Mouse (Mus musculus): ENCODE measurements around the gene Dctpp1. TPM values are rescaled to one million over a fixed set of nuclear protein-coding genes. Genes with fewer than 3 reads are reported as not detected.
A peak's percentile ranks its signal among the peaks of the same experiment; 100 is the strongest.

Gene Dctpp1
- 85.1 and 88.3 TPM in 2 replicates for total RNA-seq (2017)

GRCm38 (mm10) chr7:127260309-127261111, at the start of gene Dctpp1:
Gene Dctpp1 (minus strand): TSS chr7:127260709.
- peak; percentile 91 for ATAC-seq (replicated peaks; ENCODE audit: low read depth, poor library complexity, severe bottlenecking)

GRCm38 (mm10) chr7:127309951-127310350, 49.4 kb upstream of the Dctpp1 start:
- no peak for ATAC-seq (replicated peaks; ENCODE audit: low read depth, poor library complexity, severe bottlenecking)

- peak; percentile 85 for ATAC-seq (replicated peaks; ENCODE audit: low read depth, poor library complexity, severe bottlenecking)
Measured at GRCm38 (mm10) chr7:127308887-127309286, 48.4 kb upstream of the Dctpp1 start.

- ATAC-seq (replicated peaks; ENCODE audit: low read depth, poor library complexity, severe bottlenecking), result no peak
Measured at GRCm38 (mm10) chr7:127308431-127308830, 47.9 kb upstream of the Dctpp1 start.

- no peak for ATAC-seq (replicated peaks; ENCODE audit: low read depth, poor library complexity, severe bottlenecking)
Measured at GRCm38 (mm10) chr7:127297586-127298193, 37.2 kb upstream of the Dctpp1 start.

GRCm38 (mm10) chr7:127296786-127297555, 36.5 kb upstream of the Dctpp1 start:
- peak; percentile 21; the same call in 1 of the 2 replicates for ATAC-seq (replicated peaks; ENCODE audit: low read depth, poor library complexity, severe bottlenecking)

- ATAC-seq (replicated peaks; ENCODE audit: low read depth, poor library complexity, severe bottlenecking), result peak; percentile 92
Measured at GRCm38 (mm10) chr7:127296098-127296497, 35.6 kb upstream of the Dctpp1 start, which contains the start of gene Itgal. Gene Itgal (plus strand): TSS chr7:127296260.

GRCm38 (mm10) chr7:127290142-127290541, 29.6 kb upstream of the Dctpp1 start:
- ATAC-seq (replicated peaks; ENCODE audit: low read depth, poor library complexity, severe bottlenecking), result peak; percentile 56

GRCm38 (mm10) chr7:127289306-127289705, 28.8 kb upstream of the Dctpp1 start:
- ATAC-seq (replicated peaks; ENCODE audit: low read depth, poor library complexity, severe bottlenecking), result 0 out of 2 replicates have a peak, but pooled peaks have one; percentile 43

- ATAC-seq (replicated peaks; ENCODE audit: low read depth, poor library complexity, severe bottlenecking), result peak; percentile 19; the same call in 1 of the 2 replicates
Measured at GRCm38 (mm10) chr7:127287940-127288339, 27.4 kb upstream of the Dctpp1 start.

- peak; percentile 79 for ATAC-seq (replicated peaks; ENCODE audit: low read depth, poor library complexity, severe bottlenecking)
Measured at GRCm38 (mm10) chr7:127285154-127285553, 24.6 kb upstream of the Dctpp1 start.

- ATAC-seq (replicated peaks; ENCODE audit: low read depth, poor library complexity, severe bottlenecking), result no peak
Measured at GRCm38 (mm10) chr7:127282190-127282589, 21.7 kb upstream of the Dctpp1 start.

GRCm38 (mm10) chr7:127281114-127281513, 20.6 kb upstream of the Dctpp1 start:
- peak; percentile 61 for ATAC-seq (replicated peaks; ENCODE audit: low read depth, poor library complexity, severe bottlenecking)

GRCm38 (mm10) chr7:127280092-127280491, 19.6 kb upstream of the Dctpp1 start:
- ATAC-seq (replicated peaks; ENCODE audit: low read depth, poor library complexity, severe bottlenecking), result no peak

- ATAC-seq (replicated peaks; ENCODE audit: low read depth, poor library complexity, severe bottlenecking), result peak; percentile 45
Measured at GRCm38 (mm10) chr7:127278311-127278710, 17.8 kb upstream of the Dctpp1 start.

- ATAC-seq (replicated peaks; ENCODE audit: low read depth, poor library complexity, severe bottlenecking), result no peak
Measured at GRCm38 (mm10) chr7:127276519-127276961, 16.0 kb upstream of the Dctpp1 start.

- ATAC-seq (replicated peaks; ENCODE audit: low read depth, poor library complexity, severe bottlenecking), result peak; percentile 83
Measured at GRCm38 (mm10) chr7:127273925-127274789, 13.6 kb upstream of the Dctpp1 start, which contains the start of gene Sephs2. Gene Sephs2 (minus strand): TSS chr7:127274055.

GRCm38 (mm10) chr7:127273118-127273923, 12.8 kb upstream of the Dctpp1 start:
- peak; percentile 22; the same call in 1 of the 2 replicates for ATAC-seq (replicated peaks; ENCODE audit: low read depth, poor library complexity, severe bottlenecking)

GRCm38 (mm10) chr7:127272566-127272965, 12.1 kb upstream of the Dctpp1 start:
- ATAC-seq (replicated peaks; ENCODE audit: low read depth, poor library complexity, severe bottlenecking), result no peak

Data from common myeloid progenitor, adult 5-6 weeks (primary cell).